Comparison of ENCODE assay signal across 8 mouse cellular contexts in the genomic region with DNA sequence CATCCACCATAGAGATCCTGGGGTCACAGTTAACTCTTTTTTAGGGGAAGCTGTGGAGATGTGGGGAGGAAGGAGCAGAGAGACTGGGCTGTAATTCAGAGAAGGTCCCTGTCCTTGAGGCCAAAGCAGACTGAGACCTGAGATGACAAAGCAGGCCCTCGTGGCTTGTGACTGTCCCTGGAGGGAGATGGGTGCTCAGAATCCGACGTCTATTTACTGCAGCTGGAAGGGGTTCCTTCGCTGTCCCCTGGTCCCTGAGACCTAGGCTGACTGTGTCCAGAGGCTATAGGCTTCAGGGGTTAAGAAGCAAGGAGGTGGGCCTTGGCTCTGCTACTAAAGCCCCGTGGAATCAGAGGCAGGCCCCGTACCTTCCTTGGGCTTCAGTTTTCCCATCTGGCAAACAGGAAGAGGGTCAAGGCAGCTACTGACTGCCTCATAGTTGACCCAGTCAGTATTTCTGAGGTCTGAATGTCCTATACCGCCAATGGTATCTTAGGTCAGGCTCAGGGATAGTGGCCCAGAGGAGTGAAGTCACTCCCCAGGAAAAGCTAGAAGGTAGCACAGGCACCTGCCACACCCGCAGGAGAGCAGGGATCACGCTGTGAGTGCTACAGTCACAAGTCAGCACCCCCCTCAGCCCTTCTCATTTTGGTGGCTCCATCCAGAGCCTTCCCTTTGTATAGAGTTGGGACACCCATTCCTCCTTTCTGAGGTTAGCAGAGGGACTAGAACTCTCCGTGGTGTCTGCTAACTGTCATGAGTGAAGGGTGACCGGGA.
DNase-seq lines count a peak whose midpoint lies in the region; ATAC-seq and TF ChIP-seq lines count a peak whose summit lies in the region.

No protein-coding gene starts in this region.

- no peak for ATAC-seq in monocyte, adult 5-6 weeks (replicated peaks; ENCODE audit: insufficient number of reproducible peaks, low FRiP score, low TSS enrichment, poor library complexity, severe bottlenecking)

- H3K36me3 ChIP-seq in hindbrain, embryonic 10.5 days = no peaks in the 10 kb centered on the region
- H3K36me3 ChIP-seq in midbrain, embryonic 10.5 days = no peaks in the 10 kb centered on the region

- no peak for DNase-seq in gastrocnemius, adult 2 months
- no peak for DNase-seq in gastrocnemius, postnatal 14 days
- DNase-seq in hindbrain, embryonic 10.5 days (ENCODE audit: low spot score) = no peak
- DNase-seq in midbrain, embryonic 10.5 days (ENCODE audit: low spot score) = no peak
- DNase-seq in spleen, adult 18-20 months = no peak
- DNase-seq in thymus, postnatal 0 days (ENCODE audit: low spot score) = no peak

- H3K4me1 ChIP-seq in cortical plate, adult 2 months (ENCODE audit: control insufficient read depth, insufficient read depth, low read length) = peaks cover 22% of the 10 kb centered on the region
- H3K4me1 ChIP-seq in hindbrain, embryonic 10.5 days (replicated peaks) = peaks cover 88% of the 10 kb centered on the region
- H3K4me1 ChIP-seq in midbrain, embryonic 10.5 days = peaks cover 83% of the 10 kb centered on the region

- 0 out of 2 replicates have a peak, but pooled peaks cover 2% of the 10 kb centered on the region for H3K27me3 ChIP-seq in hindbrain, embryonic 10.5 days (ENCODE audit: insufficient read depth, poor library complexity, severe bottlenecking)
- H3K27me3 ChIP-seq in midbrain, embryonic 10.5 days (ENCODE audit: low read depth, poor library complexity, severe bottlenecking) = peaks cover 14% of the 10 kb centered on the region; the same call in 1 of the 2 replicates

- no peaks in the 10 kb centered on the region for H3K9me3 ChIP-seq in hindbrain, embryonic 10.5 days
- no peaks in the 10 kb centered on the region for H3K9me3 ChIP-seq in midbrain, embryonic 10.5 days (replicated peaks)

- intact Hi-C loops in gastrocnemius, adult 2 months (cut with DNase I) = loop anchor here (5.0 kb wide), 2 partner anchors 52 to 58 kb away; no protein-coding TSS in a partner anchor
- intact Hi-C loops in gastrocnemius, postnatal 14 days (cut with DNase I; ENCODE audit: low total_unique reads) = no loop called here

- WGBS in hindbrain, embryonic 10.5 days = 25% methylated on average over 11 of the region's 11 CpGs
- 23% methylated on average over 11 of the region's 11 CpGs for WGBS in midbrain, embryonic 10.5 days

- H3K27ac ChIP-seq in gastrocnemius, adult 2 months = peak overlapping the region; percentile 95
- peak overlapping the region; percentile 8; the same call in 1 of the 2 replicates for H3K27ac ChIP-seq in cortical plate, adult 2 months (ENCODE audit: insufficient read depth, low read length)
- H3K27ac ChIP-seq in hindbrain, embryonic 10.5 days = peak overlapping the region; percentile 96
- peak overlapping the region; percentile 99 for H3K27ac ChIP-seq in midbrain, embryonic 10.5 days (replicated peaks)

- no peak overlapping the region for H3K4me3 ChIP-seq in gastrocnemius, adult 2 months
- H3K4me3 ChIP-seq in cortical plate, adult 2 months (ENCODE audit: insufficient read depth, low read length) = no peak overlapping the region
- H3K4me3 ChIP-seq in hindbrain, embryonic 10.5 days = peak overlapping the region; percentile 52
- peak overlapping the region; percentile 54 for H3K4me3 ChIP-seq in midbrain, embryonic 10.5 days

- TF ChIP-seq CTCF in gastrocnemius, adult 2 months (IDR thresholded peaks at IDR 0.05) = no peak
- TF ChIP-seq CTCF in cortical plate, adult 2 months (IDR thresholded peaks at IDR 0.05; ENCODE audit: extremely low read depth, insufficient read depth, low read length) = no peak

- no peak for TF ChIP-seq POLR2A in cortical plate, adult 2 months (IDR thresholded peaks at IDR 0.05; ENCODE audit: extremely low read depth, insufficient read depth, low read length)

Comparison
In these comparisons a context has a peak if more than half of its experiments do, and no peak if none do; other contexts are left out.
1. H3K27ac ChIP-seq: peak in every context shown above with its lines; median percentile 99 in midbrain, embryonic 10.5 days; 96 in hindbrain, embryonic 10.5 days; 95 in gastrocnemius, adult 2 months; 8 in cortical plate, adult 2 months.
2. H3K4me3 ChIP-seq: peak in hindbrain, embryonic 10.5 days (single experiment) and midbrain, embryonic 10.5 days (single experiment); none in gastrocnemius, adult 2 months (single experiment) and cortical plate, adult 2 months (single experiment).